Mouse (Mus musculus) thymus, adult 2 months (tissue): Measurements from ENCODE around the gene Ankrd65. TPM values are rescaled to one million over a fixed set of nuclear protein-coding genes. Genes with fewer than 3 reads are reported as not detected.
A peak's percentile ranks its signal among the peaks of the same experiment; 100 is the strongest.

Experiments used
- DNase-seq: peaks from one replicate; pipeline ENCODE4 v3.0.0; 2021
- H3K27ac ChIP-seq: fragments of 200-500 bp; 2 replicates; pipeline ENCODE4 v1.5.1; 2012; ENCODE audit warnings: low read length, control low read depth; ENCODE audit not compliant: control insufficient read depth, insufficient read depth
- H3K27me3 ChIP-seq: fragments of 200-500 bp; 2 replicates; pipeline ENCODE4 v1.6.1; 2012; ENCODE audit warnings: mild to moderate bottlenecking, low read length, moderate library complexity, mixed read lengths; ENCODE audit not compliant: control insufficient read depth, insufficient read depth
- H3K36me3 ChIP-seq: fragments of 200-500 bp; 2 replicates; pipeline ENCODE4 v1.6.1; 2012; ENCODE audit warnings: mild to moderate bottlenecking, low read length, moderate library complexity; ENCODE audit not compliant: control insufficient read depth, insufficient read depth
- H3K4me1 ChIP-seq: fragments of 200-500 bp; replicated peaks from 2 replicates; pipeline ENCODE4 v1.6.1; 2012; ENCODE audit warnings: low read length; ENCODE audit not compliant: control insufficient read depth, insufficient read depth
- H3K4me3 ChIP-seq: fragments of 200-500 bp; 2 replicates; pipeline ENCODE4 v1.5.1; 2012; ENCODE audit warnings: mild to moderate bottlenecking, low read length, control low read depth, moderate library complexity; ENCODE audit not compliant: control insufficient read depth, insufficient read depth
- CTCF ChIP-seq: fragments of 200-500 bp; IDR thresholded peaks from 2 replicates; pipeline ENCODE4 v1.5.1; 2012; ENCODE audit warnings: mild to moderate bottlenecking, control low read depth, low read length, moderate library complexity, borderline replicate concordance; ENCODE audit not compliant: control insufficient read depth, poor library complexity, insufficient read depth; ENCODE audit errors: extremely low read depth
- POLR2A ChIP-seq: fragments of 200-500 bp; IDR thresholded peaks from 2 replicates; pipeline ENCODE4 v1.6.1; 2012; ENCODE audit warnings: mild to moderate bottlenecking, low read length, control low read depth, moderate library complexity; ENCODE audit not compliant: control insufficient read depth, poor library complexity, insufficient read depth; ENCODE audit errors: extremely low read depth
- WGBS: fragments of 180-500 bp; shearing (Covaris S2); methylation state at CpG from one replicate; pipeline ENCODE4 v1.1.7; 2018; 5-methylcytosine and 5-hydroxymethylcytosine counted together
- polyA plus RNA-seq: library from polyadenylated mRNA; depleted of rRNA; stranded (reverse); fragments of >200 nt; gene quantifications from 2 replicates; pipeline ENCODE4 v1.2.3, GENCODE M21; 2012

Gene Ankrd65
- polyA plus RNA-seq, 1 experiment: 0.42 TPM

DNA sequence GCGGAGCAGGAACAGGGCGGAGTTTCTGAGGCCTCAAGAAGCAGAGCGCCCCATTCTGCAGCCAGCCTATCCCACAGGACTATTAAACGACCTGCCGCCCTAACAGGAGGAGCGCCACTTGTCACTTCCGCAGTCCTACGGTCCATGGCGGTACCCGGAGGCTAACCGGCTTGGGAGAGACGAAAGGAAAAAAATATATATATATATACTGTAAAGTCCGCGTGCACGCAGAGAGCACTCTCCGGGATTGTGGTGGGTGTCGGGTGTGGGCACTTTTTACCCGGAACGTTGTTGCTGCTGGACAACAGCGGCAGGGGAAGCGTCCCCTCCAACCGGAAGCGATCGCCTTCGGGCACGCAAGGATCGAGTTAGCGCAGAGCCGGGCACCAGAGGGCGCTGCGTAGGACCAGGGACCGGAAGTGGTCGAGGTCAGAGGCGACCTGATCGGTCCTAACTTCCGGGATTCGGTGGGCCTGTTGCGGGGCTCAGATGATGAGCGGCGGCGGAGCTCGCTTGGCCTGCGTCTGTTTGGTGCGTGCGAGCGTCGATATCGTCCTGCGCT, 41.0 kb downstream of the Ankrd65 start, which contains the start of gene Aurkaip1:
Gene Aurkaip1, plus strand, starts transcription at position 68 of the 562 bp plus-strand sequence.
- TF ChIP-seq CTCF (peak; percentile 92), POLR2A (peak; percentile 71; the same call in 1 of the 2 replicates)
- 0 out of 2 replicates have a peak, but pooled peaks cover 7% of the 10 kb centered on the region for H3K36me3 ChIP-seq
- peak; percentile 95 for DNase-seq
- H3K27ac ChIP-seq: peak within 1 kb of the TSS; percentile 75
- peaks cover 17% of the 10 kb centered on the region for H3K4me1 ChIP-seq
- WGBS: under 1% methylated on average over 49 of the region's 49 CpGs
- peak within 1 kb of the TSS; percentile 71 for H3K4me3 ChIP-seq
- no peaks in the 10 kb centered on the region for H3K27me3 ChIP-seq

DNA sequence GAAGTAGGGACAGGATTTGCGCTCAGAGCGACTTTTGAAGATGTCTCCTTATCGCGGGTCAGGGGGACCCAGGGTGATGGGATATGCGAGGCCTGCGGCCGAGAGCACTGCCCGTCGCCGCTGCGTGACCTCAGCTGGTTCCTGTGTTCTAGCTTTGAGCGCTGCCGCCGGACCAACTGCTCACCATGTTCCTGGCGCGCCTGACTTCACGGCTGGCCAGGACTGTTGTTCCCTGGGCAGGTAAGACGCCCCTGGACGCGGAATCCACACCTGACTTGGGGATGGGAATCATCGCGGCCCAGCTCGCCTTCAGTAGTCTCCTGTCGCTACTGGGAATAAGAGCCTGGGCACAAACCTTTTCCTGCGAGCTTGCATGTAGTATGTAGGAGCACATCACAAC, 41.6 kb downstream of the Ankrd65 start:
- H3K36me3 ChIP-seq: 0 out of 2 replicates have a peak, but pooled peaks cover 4% of the 10 kb centered on the region
- TF ChIP-seq CTCF: no peak
- no peak; the same call in 1 of the 2 replicates for TF ChIP-seq POLR2A
- 2% methylated on average over 25 of the region's 25 CpGs for WGBS
- H3K27ac ChIP-seq: peak overlapping the region; percentile 38
- H3K4me1 ChIP-seq: peaks cover 17% of the 10 kb centered on the region
- no peak for DNase-seq
- H3K4me3 ChIP-seq: peak overlapping the region; percentile 71
- H3K27me3 ChIP-seq: no peaks in the 10 kb centered on the region

DNA sequence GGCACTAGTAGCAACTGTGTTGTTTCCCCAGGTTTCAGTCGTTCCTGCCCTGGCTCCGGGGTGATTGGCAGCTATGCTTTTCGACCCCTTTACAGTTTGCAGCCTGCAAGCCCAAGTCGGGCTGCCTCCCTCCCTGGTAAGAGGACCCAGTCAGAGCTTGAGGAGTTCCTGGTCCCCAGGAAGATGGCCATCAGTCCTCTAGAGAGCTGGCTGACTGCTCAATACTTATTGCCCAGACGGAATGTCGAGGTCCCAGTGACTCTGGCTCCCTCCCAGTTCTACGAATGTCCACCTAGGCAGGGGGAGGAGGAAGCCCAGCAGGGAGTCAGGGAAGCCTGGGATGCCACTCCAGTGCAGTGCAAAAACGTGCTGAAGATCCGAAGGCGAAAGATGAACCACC, 42.1 kb downstream of the Ankrd65 start:
- Histone ChIP-seq H3K27me3 (no peaks in the 10 kb centered on the region), H3K27ac (no peak overlapping the region; the same call in 1 of the 2 replicates)

DNA sequence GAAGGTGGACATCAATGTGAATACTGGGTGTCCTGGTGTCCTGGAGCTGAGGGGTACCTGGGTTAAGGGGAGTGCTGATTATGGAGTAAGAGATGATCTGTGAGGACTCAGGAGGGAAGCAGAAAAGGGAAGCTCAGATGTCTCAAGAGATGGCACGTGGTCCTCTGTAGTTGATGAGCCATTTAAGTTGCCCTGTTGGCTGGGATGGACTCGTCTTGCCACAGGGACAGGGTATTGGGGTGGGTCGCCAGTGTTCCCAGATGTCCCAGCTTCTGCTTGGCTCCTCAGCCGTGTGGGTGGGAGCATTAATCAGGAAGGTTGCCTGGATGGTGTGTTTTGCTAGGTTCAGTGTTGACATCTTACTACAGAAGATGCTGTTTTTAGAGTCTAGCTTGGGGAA, 43.0 kb downstream of the Ankrd65 start:
- Histone ChIP-seq H3K4me3 (no peak overlapping the region), H3K4me1 (peaks cover 21% of the 10 kb centered on the region), H3K36me3 (0 out of 2 replicates have a peak, but pooled peaks cover 4% of the 10 kb centered on the region), H3K27me3 (no peaks in the 10 kb centered on the region), H3K27ac (no peak overlapping the region)
- WGBS: 89% methylated on average over 4 of the region's 4 CpGs
- DNase-seq: no peak
- TF ChIP-seq CTCF (no peak), POLR2A (no peak)

More for the DNA sequence above, 42.1 kb downstream of the Ankrd65 start:
- peaks cover 17% of the 10 kb centered on the region for H3K4me1 ChIP-seq
- WGBS: 62% methylated on average over 10 of the region's 10 CpGs
- TF ChIP-seq CTCF (no peak), POLR2A (no peak)
- 0 out of 2 replicates have a peak, but pooled peaks cover 4% of the 10 kb centered on the region for H3K36me3 ChIP-seq
- DNase-seq: no peak
- H3K4me3 ChIP-seq: peak overlapping the region; percentile 71

DNA sequence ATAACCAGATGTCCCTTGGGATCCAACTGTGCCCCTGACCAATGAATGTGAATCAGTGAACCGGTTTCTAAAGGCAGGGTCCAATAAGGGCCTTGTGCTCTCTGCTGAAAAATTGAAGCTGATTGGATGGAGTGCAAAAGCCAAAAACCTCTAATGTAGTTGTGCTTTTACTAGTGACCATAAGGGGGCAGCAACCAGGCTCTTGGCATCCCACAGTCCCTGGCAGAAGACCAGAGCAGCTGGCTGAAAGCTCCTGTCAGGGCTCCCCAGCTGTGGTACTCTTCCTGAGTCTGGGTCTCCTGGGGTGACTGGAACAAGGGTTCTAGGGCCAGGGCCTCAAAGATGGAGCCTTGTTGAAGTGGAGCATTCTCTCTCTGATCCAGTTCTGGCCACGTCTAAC, 43.6 kb downstream of the Ankrd65 start:
- Histone ChIP-seq H3K4me3 (no peak overlapping the region), H3K27me3 (no peaks in the 10 kb centered on the region), H3K27ac (no peak overlapping the region), H3K4me1 (peaks cover 21% of the 10 kb centered on the region), H3K36me3 (0 out of 2 replicates have a peak, but pooled peaks cover 4% of the 10 kb centered on the region)
- peak; percentile 63 for DNase-seq
- WGBS: 46% methylated on average over 2 of the region's 2 CpGs
- TF ChIP-seq POLR2A (no peak), CTCF (peak; percentile 64; the same call in 1 of the 2 replicates)

DNA sequence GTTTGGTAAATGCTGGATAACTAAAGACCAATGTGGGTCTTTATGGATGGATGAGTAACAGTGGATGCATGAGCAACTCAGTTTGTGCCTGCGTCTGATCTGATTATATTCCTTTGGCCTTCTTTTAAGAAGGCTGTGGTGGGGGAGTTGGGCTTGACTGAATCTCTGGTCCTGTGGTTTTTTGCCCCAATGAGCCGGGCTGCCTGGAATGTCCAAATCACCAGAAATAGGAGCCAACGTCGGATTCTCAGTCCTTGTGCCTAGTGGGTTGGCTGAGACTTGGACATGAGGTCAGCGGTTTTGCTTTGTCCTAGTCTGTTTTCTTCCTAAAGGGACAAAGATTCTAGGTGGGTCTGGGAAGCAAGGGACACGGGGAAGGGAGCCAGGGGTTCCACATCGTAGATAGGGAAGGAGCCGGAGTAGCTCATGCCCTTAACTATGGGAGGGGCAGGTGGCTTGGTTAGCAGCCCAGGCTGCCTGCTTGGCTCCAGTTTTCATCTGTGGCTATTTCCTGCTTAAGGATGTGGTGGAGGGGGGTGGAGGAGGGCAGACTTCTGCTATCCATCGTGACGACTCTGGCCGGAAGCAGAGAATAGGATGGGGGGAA, 47.3 kb downstream of the Ankrd65 start:
- H3K27ac ChIP-seq: no peak overlapping the region
- 0 out of 2 replicates have a peak, but pooled peaks cover 4% of the 10 kb centered on the region for H3K36me3 ChIP-seq
- TF ChIP-seq CTCF (no peak), POLR2A (no peak)
- peaks cover 26% of the 10 kb centered on the region for H3K4me1 ChIP-seq
- no peaks in the 10 kb centered on the region for H3K27me3 ChIP-seq
- H3K4me3 ChIP-seq: no peak overlapping the region
- WGBS: 29% methylated on average over 11 of the region's 11 CpGs
- no peak for DNase-seq
